Mouse (Mus musculus): ENCODE measurements at regions not wholly inside any gene's neighbourhood (a gene's known extent, or its start where the extent isn't known, plus 50 kb on each side); places are given as distances from the start of the nearest gene placed in this dataset.
A peak's percentile ranks its signal among the peaks of the same experiment; 100 is the strongest.

- DNase-seq (ENCODE audit: low spot score in 2 of 2): peak in 1 of 2 experiments; percentile 16
- intact Hi-C loops (cut with DNase I): loop anchor here (2.0 kb wide), 1 partner anchor 65 kb away; no protein-coding TSS in a partner anchor
Measured at GRCm38 (mm10) chr15:54677660-54678059, 793.0 kb downstream of the Gm7489 start.

All from left cerebral cortex, postnatal 25 days (tissue).